Mouse (Mus musculus) inflammation-experienced regulatory T-cells, adult 6 months (primary cell): ENCODE measurements around the gene Lpin2. TPM values are rescaled to one million over a fixed set of nuclear protein-coding genes. Genes with fewer than 3 reads are reported as not detected.

ENCODE experiments used
- ATAC-seq: one replicate; pipeline ENCODE4 v1.8.0; 2017
- polyA plus RNA-seq, 3 experiments: library from polyadenylated mRNA; unstranded; fragments of 100-300 nt; shearing (Covaris generic); gene quantifications; one replicate each; pipeline ENCODE4 v1.2.1; 2017

The Lpin2 gene
- polyA plus RNA-seq, 3 experiments from 2014 or later = 20.6 to 36.6 (median 30.0) TPM

- no peak for ATAC-seq
Observed at GRCm38 (mm10) chr17:71265336-71266051, 83.1 kb downstream of the Lpin2 start.

GRCm38 (mm10) chr17:71267374-71267773 is 85.0 kb downstream of the Lpin2 start:
- ATAC-seq = no peak

- no peak for ATAC-seq
Observed at GRCm38 (mm10) chr17:71268152-71268551, 85.8 kb downstream of the Lpin2 start.

GRCm38 (mm10) chr17:71268599-71268998 is 86.2 kb downstream of the Lpin2 start:
- no peak for ATAC-seq

- no peak for ATAC-seq
Observed at GRCm38 (mm10) chr17:71273901-71274300, 91.5 kb downstream of the Lpin2 start.

- no peak for ATAC-seq
Observed at GRCm38 (mm10) chr17:71276771-71277170, 94.4 kb downstream of the Lpin2 start.

GRCm38 (mm10) chr17:71277701-71278491 is 95.5 kb downstream of the Lpin2 start:
- no peak for ATAC-seq

GRCm38 (mm10) chr17:71282716-71283115 is 100.4 kb downstream of the Lpin2 start:
- no peak for ATAC-seq

GRCm38 (mm10) chr17:71283237-71283636 is 100.9 kb downstream of the Lpin2 start:
- ATAC-seq = no peak

GRCm38 (mm10) chr17:71284890-71285289 is 102.5 kb downstream of the Lpin2 start:
- ATAC-seq = no peak

GRCm38 (mm10) chr17:71285929-71286328 is 103.6 kb downstream of the Lpin2 start:
- no peak for ATAC-seq

- no peak for ATAC-seq
Observed at GRCm38 (mm10) chr17:71287586-71287985, 105.2 kb downstream of the Lpin2 start.

- no peak for ATAC-seq
Observed at GRCm38 (mm10) chr17:71288145-71288758, 105.9 kb downstream of the Lpin2 start.

- no peak for ATAC-seq
Observed at GRCm38 (mm10) chr17:71288808-71289548, 106.6 kb downstream of the Lpin2 start.

- ATAC-seq = no peak
Observed at GRCm38 (mm10) chr17:71289572-71290176, 107.3 kb downstream of the Lpin2 start.

GRCm38 (mm10) chr17:71290486-71291410 is 108.4 kb downstream of the Lpin2 start:
- no peak for ATAC-seq

GRCm38 (mm10) chr17:71291897-71292420 is 109.6 kb downstream of the Lpin2 start:
- no peak for ATAC-seq

- ATAC-seq = no peak
Observed at GRCm38 (mm10) chr17:71292897-71293296, 110.5 kb downstream of the Lpin2 start.

GRCm38 (mm10) chr17:71294570-71294969 is 112.2 kb downstream of the Lpin2 start:
- ATAC-seq = no peak
